Mouse (Mus musculus) spleen, adult 12 weeks (tissue): Measurements from ENCODE around the gene Stxbp2.

ENCODE experiments used
- DNase-seq: peaks from one replicate; pipeline ENCODE4 v3.0.0; 2022; ENCODE audit warnings: low spot score

Gene Stxbp2

GRCm38 (mm10) chr8:3683408-3684176, 52.8 kb downstream of the Stxbp2 start:
- no peak for DNase-seq

- no peak for DNase-seq
Measured at GRCm38 (mm10) chr8:3684530-3684929, 53.8 kb downstream of the Stxbp2 start.

GRCm38 (mm10) chr8:3685422-3685821, 54.7 kb downstream of the Stxbp2 start:
- DNase-seq = no peak

- no peak for DNase-seq
Measured at GRCm38 (mm10) chr8:3687537-3687936, 56.8 kb downstream of the Stxbp2 start.

GRCm38 (mm10) chr8:3690774-3691173, 60.0 kb downstream of the Stxbp2 start:
- no peak for DNase-seq
